Mouse (Mus musculus) 3134 (cell line): ENCODE data around the gene 5830411N06Rik.

Experiments
- DNase-seq: peaks from one replicate; pipeline ENCODE4 v3.0.0-alpha.2; 2011; ENCODE audit warnings: low spot score; ENCODE audit not compliant: insufficient read length; ENCODE audit errors: extremely low read depth

5830411N06Rik gene

GRCm38 (mm10) chr7:140247216-140247615, at the start of gene 5830411N06Rik:
Gene 5830411N06Rik (plus strand): TSS chr7:140247284.
- no peak for DNase-seq

- no peak for DNase-seq
Observed at GRCm38 (mm10) chr7:140201090-140201489, 46.0 kb upstream of the 5830411N06Rik start.

- DNase-seq, result no peak
Observed at GRCm38 (mm10) chr7:140205864-140206263, 41.2 kb upstream of the 5830411N06Rik start, which contains the start of gene Olfr524. Gene Olfr524 (minus strand): TSS chr7:140205964.

GRCm38 (mm10) chr7:140206904-140207303, 40.2 kb upstream of the 5830411N06Rik start:
- no peak for DNase-seq

- DNase-seq, result no peak
Observed at GRCm38 (mm10) chr7:140208153-140208552, 38.9 kb upstream of the 5830411N06Rik start.

- DNase-seq, result no peak
Observed at GRCm38 (mm10) chr7:140208677-140209076, 38.4 kb upstream of the 5830411N06Rik start.

GRCm38 (mm10) chr7:140213841-140214240, 33.2 kb upstream of the 5830411N06Rik start:
- DNase-seq, result no peak

GRCm38 (mm10) chr7:140217967-140218366, 29.1 kb upstream of the 5830411N06Rik start, which contains the start of gene Cd163l1:
Gene Cd163l1 (plus strand): TSS chr7:140218267.
- DNase-seq, result no peak

GRCm38 (mm10) chr7:140219268-140219667, 27.8 kb upstream of the 5830411N06Rik start:
- no peak for DNase-seq

- no peak for DNase-seq
Observed at GRCm38 (mm10) chr7:140220375-140220774, 26.7 kb upstream of the 5830411N06Rik start.

- no peak for DNase-seq
Observed at GRCm38 (mm10) chr7:140224209-140224608, 22.9 kb upstream of the 5830411N06Rik start.

GRCm38 (mm10) chr7:140228476-140228875, 18.6 kb upstream of the 5830411N06Rik start:
- DNase-seq, result no peak

- no peak for DNase-seq
Observed at GRCm38 (mm10) chr7:140231026-140231425, 16.1 kb upstream of the 5830411N06Rik start.

- no peak for DNase-seq
Observed at GRCm38 (mm10) chr7:140233696-140234095, 13.4 kb upstream of the 5830411N06Rik start.

- no peak for DNase-seq
Observed at GRCm38 (mm10) chr7:140253780-140254299, 6.8 kb downstream of the 5830411N06Rik start.

- no peak for DNase-seq
Observed at GRCm38 (mm10) chr7:140295746-140296145, 48.7 kb downstream of the 5830411N06Rik start.

- no peak for DNase-seq
Observed at GRCm38 (mm10) chr7:140296876-140297275, 49.8 kb downstream of the 5830411N06Rik start.

GRCm38 (mm10) chr7:140299416-140299815, 52.3 kb downstream of the 5830411N06Rik start:
- DNase-seq, result no peak

GRCm38 (mm10) chr7:140319861-140320385, 72.8 kb downstream of the 5830411N06Rik start:
- DNase-seq, result no peak

- no peak for DNase-seq
Observed at GRCm38 (mm10) chr7:140320558-140320957, 73.5 kb downstream of the 5830411N06Rik start, which contains the start of gene Olfr525. Gene Olfr525 (plus strand): TSS chr7:140320858.

- no peak for DNase-seq
Observed at GRCm38 (mm10) chr7:140321135-140321534, 74.1 kb downstream of the 5830411N06Rik start.

- DNase-seq, result no peak
Observed at GRCm38 (mm10) chr7:140329766-140330304, 82.8 kb downstream of the 5830411N06Rik start.
